Mouse (Mus musculus): ENCODE measurements at regions not wholly inside any gene's neighbourhood (a gene's known extent, or its start where the extent isn't known, plus 50 kb on each side); places are given as distances from the start of the nearest gene placed in this dataset.

GRCm38 (mm10) chr1:64408807-64409582, 123.5 kb upstream of the Creb1 start:
- no peak for TF ChIP-seq SMC3 (IDR thresholded peaks at IDR 0.05; ENCODE audit: low read depth, low read length)
- no peak for TF ChIP-seq POLR2A (IDR thresholded peaks at IDR 0.05; ENCODE audit: control insufficient read depth in 1 of 2, insufficient read depth in 1 of 2, low read depth in 1 of 2, low read length in 2 of 2, poor library complexity in 1 of 2)
- no peak for TF ChIP-seq GATA1 (IDR thresholded peaks at IDR 0.05; ENCODE audit: low read depth, low read length)
- TF ChIP-seq CTCF (IDR thresholded peaks at IDR 0.05 in 2 of 3, conservative IDR thresholded peaks at IDR 0.05 in 1 of 3; ENCODE audit: control insufficient read depth in 1 of 3, insufficient read depth in 1 of 3, low read depth in 2 of 3, low read length in 3 of 3, poor library complexity in 1 of 3, severe bottlenecking in 1 of 3): no peak
- TF ChIP-seq MYC (IDR thresholded peaks at IDR 0.05; ENCODE audit: low read depth, low read length): no peak
- TF ChIP-seq E2F4 (IDR thresholded peaks at IDR 0.05; ENCODE audit: borderline replicate concordance, low read depth, low read length): no peak
- no peak for TF ChIP-seq NELFE (IDR thresholded peaks at IDR 0.05; ENCODE audit: low read depth, low read length)
- TF ChIP-seq EP300 (IDR thresholded peaks at IDR 0.05; ENCODE audit: low read depth in 1 of 2, low read length in 2 of 2): no peak
- TF ChIP-seq KAT2A (conservative IDR thresholded peaks at IDR 0.05; ENCODE audit: low read depth, low read length): no peak
- no peak for TF ChIP-seq UBTF (IDR thresholded peaks at IDR 0.05; ENCODE audit: borderline replicate concordance, insufficient read depth, low read depth, low read length)
- no peak for TF ChIP-seq RCOR1 (IDR thresholded peaks at IDR 0.05; ENCODE audit: low read depth, low read length)
